Mouse (Mus musculus): Measurements from ENCODE around the gene Itpr2.

DNA sequence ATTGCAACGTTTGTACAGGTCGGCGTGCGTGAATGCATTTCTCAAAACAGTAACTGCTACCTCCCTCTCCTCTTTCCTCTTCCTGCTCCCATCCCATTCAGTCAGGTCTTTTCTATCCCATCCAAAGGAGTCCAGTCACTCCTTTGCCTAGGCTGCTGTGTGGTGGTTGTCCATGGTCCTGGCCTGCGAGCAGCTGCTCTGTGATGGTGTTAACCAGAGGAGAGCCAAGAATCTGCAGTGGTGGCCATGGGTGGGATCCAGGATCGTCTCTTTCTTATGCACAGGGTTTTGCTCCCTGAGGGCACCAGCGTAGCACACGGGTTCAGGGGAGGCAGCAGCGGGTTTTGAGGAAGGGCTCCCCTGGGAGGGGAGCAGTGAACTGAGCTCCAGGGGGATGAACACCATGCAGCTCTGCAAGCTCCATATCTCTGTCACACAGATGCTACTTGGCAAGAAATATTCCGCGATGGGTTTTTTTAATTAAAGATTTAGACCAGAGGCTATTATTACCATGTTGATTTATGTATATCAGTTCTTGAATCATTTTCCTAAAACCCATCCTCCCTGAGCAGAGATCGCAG is 65.0 kb downstream of the Itpr2 start:
- TF ChIP-seq CTCF (IDR thresholded peaks at IDR 0.05; ENCODE audit: low read depth, low read length) (no peak), TAL1 (conservative IDR thresholded peaks at IDR 0.05; ENCODE audit: low read depth, low read length) (no peak), GATA1 (IDR thresholded peaks at IDR 0.05; ENCODE audit: borderline replicate concordance, low read length) (no peak), POLR2AphosphoS5 (IDR thresholded peaks at IDR 0.05; ENCODE audit: insufficient replicate concordance, low read depth, low read length) (no peak), GATA2 (IDR thresholded peaks at IDR 0.05; ENCODE audit: borderline replicate concordance, low read depth, low read length) (no peak)

Measured in G1E (cell line).